Mouse (Mus musculus) kidney, postnatal 0 days (tissue): ENCODE measurements at regions not wholly inside any gene's neighbourhood (a gene's known extent, or its start where the extent isn't known, plus 50 kb on each side); places are given as distances from the start of the nearest gene placed in this dataset.

Experiments
- ATAC-seq: fragments of 200-750 bp; cut with Nextera tagmentation; replicated peaks from 2 replicates; pipeline ENCODE4 v1.8.0; 2017; ENCODE audit warnings: low read depth, moderate number of reproducible peaks, moderate TSS enrichment, moderate library complexity; ENCODE audit not compliant: low FRiP score
- DNase-seq: peaks from one replicate; pipeline ENCODE4 v3.0.0-alpha.2; 2016; ENCODE audit warnings: low spot score
- H3K27ac ChIP-seq: fragments of 300-500 bp; sonication (generic); 2 replicates; pipeline ENCODE4 v1.5.1; 2014; ENCODE audit warnings: mild to moderate bottlenecking
- H3K27me3 ChIP-seq: fragments of 300-500 bp; sonication (generic); 2 replicates; pipeline ENCODE4 v1.6.1; 2014; ENCODE audit warnings: low read length, mixed read lengths; ENCODE audit not compliant: insufficient read depth
- H3K36me3 ChIP-seq: fragments of 300-500 bp; sonication (generic); 2 replicates; pipeline ENCODE4 v1.6.1; 2014; ENCODE audit warnings: low read length, mixed read lengths; ENCODE audit not compliant: insufficient read depth
- H3K4me1 ChIP-seq: fragments of 300-500 bp; sonication (generic); replicated peaks from 2 replicates; pipeline ENCODE4 v1.6.1; 2014; ENCODE audit warnings: antibody characterized with exemption, low read length, mixed read lengths; ENCODE audit not compliant: insufficient read depth
- H3K4me2 ChIP-seq: fragments of 300-500 bp; sonication (generic); 2 replicates; pipeline ENCODE4 v1.6.1; 2014; ENCODE audit warnings: mild to moderate bottlenecking, low read length, moderate library complexity, mixed read lengths
- H3K4me3 ChIP-seq: fragments of 300-500 bp; sonication (generic); replicated peaks from 2 replicates; pipeline ENCODE4 v1.5.1; 2014; ENCODE audit warnings: low read depth, low read length
- H3K9ac ChIP-seq: fragments of 300-500 bp; sonication (generic); 2 replicates; pipeline ENCODE4 v1.6.1; 2014; ENCODE audit warnings: low read depth, low read length
- H3K9me3 ChIP-seq: fragments of 300-500 bp; sonication (generic); replicated peaks from 2 replicates; pipeline ENCODE4 v1.6.1; 2016; ENCODE audit warnings: low read length, inconsistent platforms, mixed read lengths
- CTCF ChIP-seq: IDR thresholded peaks from 2 replicates; pipeline ENCODE4 v1.5.1; 2016; ENCODE audit warnings: antibody characterized with exemption, low read depth, mild to moderate bottlenecking, moderate library complexity
- WGBS: fragments of 180-500 bp; shearing (Covaris S2); extraction: QIAGEN DNeasy Blood & Tissue Kit; methylation state at CpG from one replicate; pipeline ENCODE4 v1.1.7; 2014; 5-methylcytosine and 5-hydroxymethylcytosine counted together

DNA sequence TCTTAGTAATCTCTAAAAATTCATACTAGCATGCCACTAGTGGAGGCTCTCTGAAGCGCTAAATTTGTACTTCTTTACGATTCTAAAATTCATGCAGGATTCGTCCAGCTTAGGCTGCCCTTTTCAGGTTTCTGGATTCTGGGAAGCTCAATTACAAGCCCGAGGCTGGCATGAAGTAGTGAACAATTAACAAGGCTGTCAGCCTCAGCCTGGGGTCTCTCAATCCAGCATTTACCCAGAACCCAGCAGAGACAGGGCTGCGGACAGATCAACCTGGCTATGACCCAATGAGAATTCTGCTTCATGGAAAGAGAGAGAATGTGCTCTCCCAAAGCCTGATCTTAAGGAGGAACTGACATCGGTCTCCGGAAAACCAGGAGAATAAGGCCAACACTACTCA, 866.2 kb downstream of the Zfp704 start:
- Histone ChIP-seq H3K27ac (no peak overlapping the region), H3K4me1 (no peaks in the 10 kb centered on the region), H3K36me3 (no peaks in the 10 kb centered on the region), H3K4me3 (no peak overlapping the region), H3K9me3 (no peaks in the 10 kb centered on the region), H3K27me3 (no peaks in the 10 kb centered on the region), H3K9ac (no peak overlapping the region), H3K4me2 (no peak overlapping the region)
- no peak for DNase-seq
- WGBS: 68% methylated on average over 7 of the region's 7 CpGs
- TF ChIP-seq CTCF: no peak
- no peak for ATAC-seq

DNA sequence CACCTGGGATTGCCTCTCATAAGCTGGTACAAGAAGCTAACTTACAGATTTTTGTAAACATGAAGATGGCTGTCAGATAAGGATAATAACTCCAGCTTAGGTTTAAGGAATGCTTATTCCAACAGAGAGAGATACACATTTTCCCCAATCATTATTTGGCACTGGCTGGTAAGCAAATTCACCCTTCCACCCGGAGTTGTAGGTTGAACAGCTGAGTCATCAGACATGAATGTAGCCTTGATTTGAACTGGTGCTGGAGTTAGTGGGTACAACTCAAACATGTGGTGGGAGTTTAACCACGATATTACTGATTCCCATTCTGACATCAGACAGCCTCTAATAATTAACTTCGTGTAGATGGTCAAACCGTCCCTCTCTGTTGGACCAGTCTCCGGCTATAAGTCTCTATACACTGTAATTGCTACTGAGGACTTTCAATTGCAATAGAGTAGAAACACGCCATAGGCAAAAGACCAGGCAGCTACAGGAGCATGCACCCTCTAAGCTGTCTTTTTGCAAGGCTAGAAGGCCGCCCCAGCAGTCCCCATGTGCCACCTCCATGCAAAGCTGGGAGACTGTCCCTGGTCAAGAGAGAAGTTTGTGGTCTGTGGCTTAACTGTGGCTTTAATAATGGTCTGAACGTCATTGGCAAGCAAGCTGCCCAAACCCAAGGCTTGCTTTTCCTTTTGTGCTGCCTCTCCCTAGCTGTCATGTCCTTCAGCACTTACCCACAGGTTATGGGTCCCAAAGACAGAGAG, 868.4 kb downstream of the Zfp704 start:
- Histone ChIP-seq H3K27me3 (no peaks in the 10 kb centered on the region), H3K9ac (no peak overlapping the region), H3K4me1 (no peaks in the 10 kb centered on the region; the same call in 1 of the 2 replicates), H3K4me3 (no peak overlapping the region), H3K4me2 (no peak overlapping the region), H3K27ac (no peak overlapping the region), H3K36me3 (no peaks in the 10 kb centered on the region), H3K9me3 (no peaks in the 10 kb centered on the region)
- no peak for DNase-seq
- 73% methylated on average over 8 of the region's 8 CpGs for WGBS
- no peak for ATAC-seq
- no peak for TF ChIP-seq CTCF

DNA sequence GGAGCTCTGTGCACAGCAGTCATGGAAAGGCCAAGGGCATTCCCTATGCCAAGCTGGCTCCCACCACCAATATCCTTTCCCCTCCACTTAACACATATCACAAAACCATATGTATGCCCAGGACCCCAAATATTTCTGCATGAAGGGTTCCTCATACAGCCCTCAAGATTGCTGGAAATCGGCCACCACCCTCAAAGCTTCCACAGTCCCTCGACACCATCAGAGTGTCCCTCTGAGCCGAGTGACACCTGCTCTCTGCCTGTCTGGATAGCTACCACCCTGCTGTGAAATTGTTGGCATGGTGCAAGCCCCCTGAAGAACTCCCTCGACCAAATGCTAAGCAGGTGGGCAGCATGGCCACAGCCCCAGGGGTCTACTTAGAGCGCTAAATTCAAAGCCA, 869.2 kb downstream of the Zfp704 start:
- Histone ChIP-seq H3K4me1 (no peaks in the 10 kb centered on the region; the same call in 1 of the 2 replicates), H3K4me3 (no peak overlapping the region), H3K4me2 (no peak overlapping the region), H3K9me3 (no peaks in the 10 kb centered on the region), H3K27me3 (no peaks in the 10 kb centered on the region), H3K27ac (no peak overlapping the region), H3K9ac (no peak overlapping the region), H3K36me3 (no peaks in the 10 kb centered on the region)
- WGBS: 83% methylated on average over 5 of the region's 5 CpGs
- ATAC-seq: no peak
- no peak for DNase-seq
- TF ChIP-seq CTCF: no peak

DNA sequence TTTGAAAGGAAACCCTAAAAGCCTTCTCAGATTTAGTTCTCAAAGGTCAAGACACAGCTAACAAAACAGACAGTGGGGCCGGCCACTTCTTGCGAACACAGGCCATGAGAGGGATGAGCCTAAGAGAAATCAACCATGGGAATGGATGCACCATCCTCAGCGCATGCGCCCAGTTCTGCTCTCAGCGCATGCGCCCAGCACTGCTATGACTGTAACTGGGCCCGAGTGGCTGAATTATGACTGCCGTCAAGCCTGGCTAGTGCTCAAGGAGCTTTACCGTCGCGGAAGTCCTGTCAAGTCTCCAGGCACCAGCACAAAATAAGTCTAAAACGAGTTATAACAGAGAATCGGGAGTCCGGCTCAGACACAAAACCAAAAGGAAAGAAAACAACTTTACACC, 870.6 kb downstream of the Zfp704 start:
- ATAC-seq (peak; percentile 73), DNase-seq (peak; percentile 86)
- Histone ChIP-seq H3K27me3 (no peaks in the 10 kb centered on the region), H3K9ac (no peak overlapping the region), H3K27ac (no peak overlapping the region), H3K4me2 (no peak overlapping the region), H3K9me3 (no peaks in the 10 kb centered on the region), H3K4me1 (no peaks in the 10 kb centered on the region; the same call in 1 of the 2 replicates), H3K4me3 (no peak overlapping the region), H3K36me3 (no peaks in the 10 kb centered on the region)
- 43% methylated on average over 14 of the region's 14 CpGs for WGBS
- TF ChIP-seq CTCF: no peak

DNA sequence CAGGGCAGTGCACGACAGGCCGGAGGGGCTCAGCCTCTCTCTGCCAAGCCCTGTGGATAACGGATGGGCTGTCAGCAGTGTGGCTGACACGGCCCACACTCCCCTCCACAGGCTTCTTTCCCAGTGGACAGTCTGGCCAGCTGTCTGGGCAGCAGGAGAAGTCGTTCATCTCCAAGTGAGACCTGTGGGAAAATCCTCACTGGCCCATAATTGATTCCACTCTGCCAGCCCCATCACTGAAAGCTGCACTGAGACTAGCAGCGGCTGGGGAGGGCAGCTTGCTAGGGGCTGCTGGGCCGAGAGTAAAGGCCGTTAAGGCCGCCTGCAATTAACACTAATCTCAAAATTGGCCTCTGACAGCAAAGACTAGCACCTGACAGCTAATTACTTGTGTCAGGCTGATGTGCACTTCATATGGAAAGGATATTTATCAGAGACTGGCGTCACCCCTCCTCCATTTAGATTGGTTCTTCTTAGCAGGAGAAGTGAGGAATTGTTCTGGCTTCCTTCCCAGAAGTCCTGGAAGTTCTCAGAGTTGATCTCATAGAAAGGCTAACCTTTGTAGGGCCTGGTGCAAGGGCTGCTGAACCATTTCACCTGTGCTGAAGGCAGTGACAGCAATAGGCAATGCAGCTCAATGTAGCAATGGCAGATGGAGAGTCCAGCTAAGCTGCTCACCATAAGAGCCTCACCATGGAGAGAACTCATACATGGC, 873.5 kb downstream of the Zfp704 start:
- Histone ChIP-seq H3K36me3 (no peaks in the 10 kb centered on the region), H3K4me3 (no peak overlapping the region), H3K4me1 (no peaks in the 10 kb centered on the region; the same call in 1 of the 2 replicates), H3K27ac (no peak overlapping the region), H3K9me3 (no peaks in the 10 kb centered on the region), H3K9ac (no peak overlapping the region), H3K4me2 (no peak overlapping the region), H3K27me3 (no peaks in the 10 kb centered on the region)
- ATAC-seq: no peak
- DNase-seq: no peak
- no peak for TF ChIP-seq CTCF
- 23% methylated on average over 10 of the region's 10 CpGs for WGBS

DNA sequence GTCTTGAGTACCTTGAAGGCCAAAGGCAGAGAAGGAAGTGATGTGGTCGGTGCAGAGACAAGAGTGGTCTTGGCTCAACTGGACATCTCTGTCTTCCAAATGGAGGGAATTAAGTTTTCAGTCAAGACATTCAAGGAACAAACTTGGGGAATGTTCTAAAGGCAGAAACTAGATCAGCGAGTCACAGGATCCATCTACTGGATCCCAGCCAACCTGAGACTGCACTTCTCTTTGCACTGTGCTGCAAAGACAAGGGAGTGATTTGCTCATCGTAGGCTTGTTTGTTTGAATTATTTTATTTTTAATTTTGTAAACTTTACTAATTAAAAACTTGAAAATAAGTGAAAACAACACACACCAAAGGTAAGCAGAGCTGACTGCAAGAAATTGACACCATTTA, 875.8 kb downstream of the Zfp704 start:
- Histone ChIP-seq H3K4me2 (no peak overlapping the region), H3K4me3 (no peak overlapping the region), H3K9ac (no peak overlapping the region), H3K4me1 (no peaks in the 10 kb centered on the region; the same call in 1 of the 2 replicates), H3K36me3 (no peaks in the 10 kb centered on the region), H3K27me3 (no peaks in the 10 kb centered on the region), H3K9me3 (no peaks in the 10 kb centered on the region), H3K27ac (no peak overlapping the region)
- ATAC-seq (no peak), DNase-seq (no peak)
- TF ChIP-seq CTCF: no peak
- WGBS: 72% methylated on average over 3 of the region's 3 CpGs
